Mouse (Mus musculus) embryonic fibroblast, embryonic 13.5 days (primary cell): Measurements from ENCODE around the gene Rad51b.

Experiments used
- CTCF ChIP-seq: IDR thresholded peaks from 2 replicates; pipeline ENCODE4 v1.5.1; 2011; ENCODE audit warnings: mild to moderate bottlenecking, control low read depth, low read length, moderate library complexity, borderline replicate concordance; ENCODE audit not compliant: insufficient read depth
- POLR2A ChIP-seq: IDR thresholded peaks from 2 replicates; pipeline ENCODE4 v1.6.1; 2011; ENCODE audit warnings: low read depth, mild to moderate bottlenecking, control low read depth, low read length, moderate library complexity

DNA sequence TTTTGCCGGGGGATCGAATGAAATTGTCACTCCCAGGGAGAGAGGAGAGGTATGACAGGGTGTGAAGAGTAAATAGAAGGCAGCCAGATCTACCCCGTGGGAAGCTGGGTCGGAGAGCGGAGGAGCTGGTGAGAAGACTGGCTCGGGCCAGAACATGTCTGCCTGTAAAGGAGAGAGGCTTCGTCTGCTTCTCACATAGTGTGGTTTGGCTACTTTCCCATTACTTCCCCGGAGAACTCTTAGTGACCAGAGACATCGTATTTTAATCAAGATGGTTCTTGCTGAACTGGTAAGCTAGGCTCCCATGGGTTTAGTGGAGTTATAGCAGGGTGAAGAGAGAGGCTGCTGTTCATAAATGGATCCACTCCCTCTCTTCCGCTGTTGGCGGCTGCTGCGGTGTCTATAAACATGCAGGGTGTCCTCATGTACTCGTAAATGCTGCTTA, 438.3 kb downstream of the Rad51b start:
- no peak for TF ChIP-seq POLR2A
- no peak for TF ChIP-seq CTCF
